Mouse (Mus musculus): ENCODE measurements around the gene Nrxn3.

Nrxn3 gene

GRCm38 (mm10) chr12:89516046-89516445, 793.4 kb downstream of the Nrxn3 start:
- no peak for DNase-seq (ENCODE audit: low read depth)

GRCm38 (mm10) chr12:89530679-89531350, 808.1 kb downstream of the Nrxn3 start:
- DNase-seq (ENCODE audit: low read depth) = no peak

- DNase-seq (ENCODE audit: low read depth) = no peak
These were observed 828.6 kb downstream of the Nrxn3 start for GRCm38 (mm10) chr12:89551291-89551690.

- DNase-seq (ENCODE audit: low read depth) = no peak
These were observed 830.7 kb downstream of the Nrxn3 start for GRCm38 (mm10) chr12:89553223-89553880.

GRCm38 (mm10) chr12:89554171-89554570, 831.5 kb downstream of the Nrxn3 start:
- no peak for DNase-seq (ENCODE audit: low read depth)

GRCm38 (mm10) chr12:89554740-89555430, 832.2 kb downstream of the Nrxn3 start:
- peak; percentile 10 for DNase-seq (ENCODE audit: low read depth)

- no peak for DNase-seq (ENCODE audit: low read depth)
These were observed 836.2 kb downstream of the Nrxn3 start for GRCm38 (mm10) chr12:89558921-89559320.

- no peak for DNase-seq (ENCODE audit: low read depth)
These were observed 839.4 kb downstream of the Nrxn3 start for GRCm38 (mm10) chr12:89561989-89562565.

- DNase-seq (ENCODE audit: low read depth) = no peak
These were observed 846.2 kb downstream of the Nrxn3 start for GRCm38 (mm10) chr12:89568723-89569377.

GRCm38 (mm10) chr12:89592459-89592858, 869.8 kb downstream of the Nrxn3 start:
- DNase-seq (ENCODE audit: low read depth) = no peak

- DNase-seq (ENCODE audit: low read depth) = no peak
These were observed 891.0 kb downstream of the Nrxn3 start for GRCm38 (mm10) chr12:89613670-89614069.

GRCm38 (mm10) chr12:89625746-89626145, 903.1 kb downstream of the Nrxn3 start:
- DNase-seq (ENCODE audit: low read depth) = no peak

GRCm38 (mm10) chr12:89640046-89640445, 917.4 kb downstream of the Nrxn3 start:
- no peak for DNase-seq (ENCODE audit: low read depth)

GRCm38 (mm10) chr12:89641460-89641859, 918.8 kb downstream of the Nrxn3 start:
- no peak for DNase-seq (ENCODE audit: low read depth)

- DNase-seq (ENCODE audit: low read depth) = no peak
These were observed 930.5 kb downstream of the Nrxn3 start for GRCm38 (mm10) chr12:89653211-89653610.

- DNase-seq (ENCODE audit: low read depth) = no peak
These were observed 938.5 kb downstream of the Nrxn3 start for GRCm38 (mm10) chr12:89661219-89661618.

GRCm38 (mm10) chr12:89668856-89669255, 946.2 kb downstream of the Nrxn3 start:
- DNase-seq (ENCODE audit: low read depth) = no peak

GRCm38 (mm10) chr12:89672819-89673218, 950.1 kb downstream of the Nrxn3 start:
- no peak for DNase-seq (ENCODE audit: low read depth)

- DNase-seq (ENCODE audit: low read depth) = no peak
These were observed 963.0 kb downstream of the Nrxn3 start for GRCm38 (mm10) chr12:89685633-89686032.

- no peak for DNase-seq (ENCODE audit: low read depth)
These were observed 966.4 kb downstream of the Nrxn3 start for GRCm38 (mm10) chr12:89689086-89689485.

- no peak for DNase-seq (ENCODE audit: low read depth)
These were observed 976.8 kb downstream of the Nrxn3 start for GRCm38 (mm10) chr12:89699469-89699868.

- DNase-seq (ENCODE audit: low read depth) = no peak
These were observed 978.3 kb downstream of the Nrxn3 start for GRCm38 (mm10) chr12:89700937-89701458.

All from induced T-regulatory cell, adult 2 months (primary cell).